18 mouse cellular contexts compared by ENCODE assay signal in the genomic region with DNA sequence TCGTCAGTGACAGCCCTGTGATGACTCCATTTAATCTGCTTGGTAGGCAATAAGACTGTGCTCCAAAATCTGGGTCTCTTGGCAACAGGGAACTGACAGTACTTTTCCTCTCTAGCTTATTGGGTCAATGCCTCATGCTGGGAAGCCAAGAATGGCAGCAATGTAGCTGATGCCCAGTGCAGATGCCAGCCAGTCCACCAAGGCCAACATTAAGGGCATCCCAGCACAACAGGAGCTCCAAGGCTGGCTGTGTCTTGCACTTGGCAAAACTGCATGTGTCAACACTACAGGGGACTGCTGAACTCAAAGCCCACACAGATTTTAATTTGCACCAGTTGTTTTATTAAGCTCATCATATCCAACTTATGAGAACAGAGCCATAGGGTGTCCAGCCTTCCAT.
DNase-seq lines count a peak whose midpoint lies in the region.
"Had no signal": no experiment of that assay in that cellular context is flagged by ENCODE, and none has a peak within 500 bp of the region (broad histone marks: within the 10 kb centered on the region; RNA-seq: fewer than 3 reads in every experiment).

No protein-coding gene starts in this region.

- no peak overlapping the region for H3K4me3 ChIP-seq in heart, embryonic 10.5 days
- H3K4me3 ChIP-seq: forebrain, embryonic 13.5 days; hindbrain, embryonic 15.5 days; limb, embryonic 10.5 days; liver, embryonic 12.5 days; lung, embryonic 15.5 days had no signal

- H3K9me3 ChIP-seq in heart, embryonic 10.5 days: no peaks in the 10 kb centered on the region
- H3K9me3 ChIP-seq: forebrain, embryonic 13.5 days; hindbrain, embryonic 15.5 days; limb, embryonic 10.5 days; liver, embryonic 12.5 days; lung, embryonic 15.5 days had no signal

- H3K36me3 ChIP-seq in heart, embryonic 10.5 days: no peaks in the 10 kb centered on the region
- H3K36me3 ChIP-seq: hindbrain, embryonic 15.5 days; limb, embryonic 10.5 days; liver, embryonic 12.5 days; lung, embryonic 15.5 days had no signal

- peak; percentile 70 to 90 for DNase-seq in adrenal gland, adult (ENCODE audit: inconsistent age in 2 of 2, low spot score in 1 of 2)
- DNase-seq in adrenal gland, postnatal 4 days (ENCODE audit: low spot score in 2 of 2): no peak
- DNase-seq in Muller cell, postnatal 12 days (ENCODE audit: inconsistent ontology term): peak; percentile 84
- peak; percentile 25 for DNase-seq in cerebellum, adult 11 months
- peak; percentile 47 to 67 for DNase-seq in cerebellum, postnatal 25 days
- DNase-seq in kidney, postnatal 14 days: no peak
- DNase-seq in retina, postnatal 1 day: no peak
- no peak for DNase-seq in heart, embryonic 10.5 days (ENCODE audit: low spot score)
- DNase-seq: heart, postnatal 14 days; kidney, adult 18-20 months; kidney, postnatal 4 days; midbrain, embryonic 14.5 days; right cerebral cortex, postnatal 4 days had no signal

- WGBS in heart, embryonic 10.5 days: 40% methylated on average over 1 of the region's 1 CpGs

- H3K27ac ChIP-seq in heart, embryonic 10.5 days: no peak overlapping the region
- H3K27ac ChIP-seq: forebrain, embryonic 13.5 days; hindbrain, embryonic 15.5 days; limb, embryonic 10.5 days; liver, embryonic 12.5 days; lung, embryonic 15.5 days had no signal

- H3K27me3 ChIP-seq in heart, embryonic 10.5 days (ENCODE audit: insufficient read depth, poor library complexity, severe bottlenecking): no peaks in the 10 kb centered on the region
- H3K27me3 ChIP-seq: forebrain, embryonic 13.5 days; hindbrain, embryonic 15.5 days; liver, embryonic 12.5 days; lung, embryonic 15.5 days had no signal

- H3K4me1 ChIP-seq in heart, embryonic 10.5 days: no peaks in the 10 kb centered on the region
- H3K4me1 ChIP-seq: forebrain, embryonic 13.5 days; hindbrain, embryonic 15.5 days; limb, embryonic 10.5 days; liver, embryonic 12.5 days; lung, embryonic 15.5 days had no signal

Comparison
In these comparisons a context has a peak if more than half of its experiments do, and no peak if none do; other contexts are left out.
1. DNase-seq: peak in adrenal gland, adult (2 of 2), Muller cell, postnatal 12 days (single experiment), cerebellum, adult 11 months (single experiment) and cerebellum, postnatal 25 days (2 of 2); none in adrenal gland, postnatal 4 days (0 of 2), kidney, postnatal 14 days (single experiment), retina, postnatal 1 day (single experiment) and heart, embryonic 10.5 days (single experiment).